Mouse (Mus musculus) forelimb bud, embryonic 11.5 days (tissue): ENCODE results near the gene Khdc4.

Experiments used
- DNase-seq: peaks from one replicate; pipeline ENCODE4 v3.0.0-alpha.2; 2012; ENCODE audit warnings: low read depth, low spot score

Khdc4 gene

GRCm38 (mm10) chr3:88719098-88719497 lies 33.5 kb downstream of the Khdc4 start:
- DNase-seq: no peak

DNA sequence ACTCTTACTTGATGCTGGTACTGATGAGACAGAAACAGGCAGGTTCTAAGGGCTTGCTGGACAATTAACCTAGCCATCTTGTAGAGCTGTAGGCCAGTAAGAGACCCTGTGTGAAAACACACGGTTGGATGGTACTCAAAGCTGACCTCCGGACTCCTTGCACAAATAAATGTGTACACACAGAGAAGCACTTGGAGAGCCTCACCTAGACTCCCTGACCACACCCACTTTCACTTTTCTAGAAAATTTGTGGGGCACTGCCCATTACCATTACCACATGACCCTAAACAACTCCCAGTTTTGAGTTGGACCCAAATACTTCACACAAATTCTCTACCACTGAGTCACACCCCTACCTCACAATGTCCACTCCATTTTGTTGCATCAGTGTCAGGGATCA lies 51.0 kb downstream of the Khdc4 start:
- DNase-seq: no peak

- peak; percentile 25 for DNase-seq
These were observed 53.0 kb downstream of the Khdc4 start for GRCm38 (mm10) chr3:88738641-88739040.

DNA sequence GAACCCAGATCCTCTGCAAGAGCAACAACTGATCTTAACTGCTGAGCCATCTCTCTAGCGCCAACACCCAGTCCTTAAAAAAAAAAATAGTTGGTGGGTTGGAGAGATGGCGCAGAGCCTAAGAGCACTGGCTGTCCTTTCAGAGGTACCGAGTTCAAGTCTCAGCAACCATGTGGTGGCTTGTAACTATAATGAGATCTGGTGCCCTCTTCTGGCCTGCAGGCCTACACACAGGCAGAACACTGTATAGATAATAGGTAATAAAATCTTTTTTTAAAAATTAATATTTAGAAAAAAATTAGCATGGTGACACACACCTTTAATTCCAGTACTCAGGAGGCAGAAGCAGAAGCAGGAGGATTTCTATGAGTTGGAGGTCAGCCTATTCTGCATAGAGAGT lies 54.5 kb downstream of the Khdc4 start:
- DNase-seq: no peak

DNA sequence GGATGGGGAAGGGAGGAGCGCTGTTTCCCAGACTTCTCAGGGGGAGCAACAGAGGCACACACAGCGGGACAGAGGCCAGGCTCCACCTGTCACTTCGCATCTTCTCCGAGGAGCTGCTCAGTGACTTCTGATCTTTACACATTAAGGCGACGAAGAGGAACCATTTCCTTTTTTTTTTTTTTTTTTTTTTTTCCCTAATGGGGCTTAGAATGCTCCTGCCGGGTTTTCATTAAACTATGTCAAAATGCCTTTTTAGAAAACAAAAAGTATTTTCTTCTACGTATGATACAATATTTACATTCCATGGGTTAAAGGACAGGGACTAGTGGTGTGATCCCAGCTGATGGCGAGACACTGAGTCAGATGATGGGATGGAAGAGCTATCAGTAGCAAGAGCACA lies 59.9 kb downstream of the Khdc4 start:
- no peak for DNase-seq

DNA sequence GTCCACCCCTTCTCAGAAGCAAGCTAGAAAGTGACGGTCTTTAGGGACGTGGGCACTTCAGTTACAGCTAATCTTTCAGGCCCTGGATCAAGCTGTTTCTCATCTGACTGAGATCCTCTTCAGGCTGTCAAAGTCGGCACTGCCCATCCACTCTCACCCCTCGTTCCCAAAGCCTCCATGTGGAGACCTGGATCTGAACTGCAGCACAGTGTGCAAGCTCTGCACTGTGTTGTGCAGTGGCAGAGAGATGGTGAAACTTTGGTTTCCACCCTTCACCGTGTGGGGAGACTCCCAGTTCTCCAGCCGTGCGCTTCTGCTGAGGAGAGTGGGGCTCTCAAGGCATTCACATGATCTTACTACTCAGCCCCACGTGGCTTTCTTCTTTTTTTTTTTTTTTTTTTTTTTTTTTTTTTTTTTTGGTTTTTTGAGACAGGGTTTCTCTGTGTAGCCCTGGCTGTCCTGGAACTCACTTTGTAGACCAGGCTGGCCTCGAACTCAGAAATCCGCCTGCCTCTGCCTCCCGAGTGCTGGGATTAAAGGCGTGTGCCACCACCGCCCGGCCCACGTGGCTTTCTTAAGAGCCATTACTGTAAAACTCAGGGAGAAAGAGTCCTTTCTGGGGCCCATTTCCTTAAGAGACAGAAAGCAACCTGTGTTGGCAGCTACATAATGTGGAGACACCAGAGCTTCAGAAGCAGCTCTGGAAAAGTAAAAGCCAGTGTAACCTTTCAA lies 60.7 kb downstream of the Khdc4 start:
- DNase-seq: no peak

- no peak for DNase-seq
These were observed 61.2 kb downstream of the Khdc4 start for GRCm38 (mm10) chr3:88746871-88747231.

- no peak for DNase-seq
These were observed 68.7 kb downstream of the Khdc4 start for GRCm38 (mm10) chr3:88754283-88754682.

DNA sequence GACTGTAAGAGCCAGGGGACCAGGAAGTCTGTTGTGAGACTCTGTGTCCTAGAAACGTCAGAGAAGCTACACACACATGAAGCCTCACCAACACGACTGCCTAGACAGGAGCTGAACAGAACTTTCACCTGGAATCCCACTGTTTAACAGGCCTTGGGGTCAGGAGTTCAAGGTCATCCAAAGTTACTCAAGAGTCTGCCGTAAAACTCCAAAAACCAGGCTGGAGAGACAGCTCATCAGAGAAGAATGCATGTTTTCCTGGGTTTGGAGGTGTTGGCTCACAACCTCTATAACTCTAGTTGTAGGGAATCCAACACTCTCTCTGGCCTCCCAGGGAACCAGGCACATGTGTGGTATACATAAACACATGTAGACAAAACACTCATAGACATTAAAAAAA lies 69.9 kb downstream of the Khdc4 start:
- no peak for DNase-seq

GRCm38 (mm10) chr3:88756276-88756675 lies 70.7 kb downstream of the Khdc4 start:
- DNase-seq: no peak

GRCm38 (mm10) chr3:88758045-88758500 lies 72.5 kb downstream of the Khdc4 start:
- DNase-seq: no peak

DNA sequence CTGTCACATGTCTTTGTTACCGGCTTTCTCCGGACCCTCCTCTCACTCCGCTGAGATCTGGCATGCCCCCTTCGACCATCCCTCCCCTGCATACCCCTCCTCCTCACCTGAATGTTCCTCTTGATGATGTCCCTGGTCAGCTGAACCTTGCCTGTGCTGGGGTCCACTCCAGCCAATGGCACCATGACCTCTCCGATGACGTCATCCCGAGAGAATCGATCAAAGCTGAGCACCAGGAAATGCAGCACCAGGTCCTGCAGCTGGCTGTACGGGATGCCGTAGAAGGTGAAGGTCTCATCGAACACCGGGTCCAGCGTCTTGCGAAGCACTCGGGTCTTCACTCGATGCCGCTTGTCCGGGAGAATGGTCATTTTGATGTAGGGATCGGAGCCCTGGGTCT lies 76.0 kb downstream of the Khdc4 start:
- no peak for DNase-seq

DNA sequence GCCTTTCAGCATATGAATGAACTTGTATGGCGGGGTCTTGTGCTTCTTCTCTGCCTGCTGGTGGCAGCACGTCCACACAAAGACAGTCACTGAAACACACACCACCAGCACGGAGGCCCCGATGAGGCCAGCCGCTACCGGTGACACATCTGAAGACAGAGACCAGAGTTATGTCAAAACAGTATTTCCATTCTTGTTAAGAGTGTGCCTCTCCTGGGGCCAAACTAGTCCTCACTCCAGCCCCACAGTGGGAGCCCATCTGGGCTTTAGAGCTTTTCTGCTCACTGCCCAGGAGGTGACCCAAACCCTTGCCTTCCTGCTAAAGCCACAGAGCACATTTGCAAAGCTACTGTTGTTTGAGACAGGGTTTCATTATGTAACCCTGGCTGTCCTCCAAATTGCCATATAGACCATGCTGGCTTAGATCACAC lies 76.8 kb downstream of the Khdc4 start:
- no peak for DNase-seq
